Mouse (Mus musculus) kidney, postnatal 10 days (tissue): ENCODE data around the gene Fubp3.
A peak's percentile ranks its signal among the peaks of the same experiment; 100 is the strongest.

Experiments
- DNase-seq: peaks from one replicate; pipeline ENCODE4 v3.0.0; 2021; ENCODE audit warnings: mixed read lengths

The Fubp3 gene

DNA sequence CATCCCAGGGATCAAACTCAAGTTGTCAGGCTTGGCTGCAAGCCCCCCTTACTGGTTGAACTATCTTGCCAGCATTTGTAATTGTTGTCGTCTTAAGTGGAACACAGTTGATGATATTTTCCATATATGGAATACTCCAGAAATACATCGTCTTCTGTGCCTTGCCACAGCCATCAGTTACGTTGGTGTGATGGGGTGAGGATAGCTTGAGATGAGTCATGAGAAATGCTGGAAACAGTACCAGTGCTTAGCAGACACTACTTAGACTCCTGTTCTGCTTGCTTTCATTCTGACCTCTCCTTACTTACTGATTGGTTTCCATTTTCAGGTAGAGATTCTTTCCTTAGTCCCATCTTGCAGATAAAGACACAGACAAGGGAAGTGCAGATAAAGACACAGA is 61.1 kb downstream of the Fubp3 start:
- DNase-seq = no peak

DNA sequence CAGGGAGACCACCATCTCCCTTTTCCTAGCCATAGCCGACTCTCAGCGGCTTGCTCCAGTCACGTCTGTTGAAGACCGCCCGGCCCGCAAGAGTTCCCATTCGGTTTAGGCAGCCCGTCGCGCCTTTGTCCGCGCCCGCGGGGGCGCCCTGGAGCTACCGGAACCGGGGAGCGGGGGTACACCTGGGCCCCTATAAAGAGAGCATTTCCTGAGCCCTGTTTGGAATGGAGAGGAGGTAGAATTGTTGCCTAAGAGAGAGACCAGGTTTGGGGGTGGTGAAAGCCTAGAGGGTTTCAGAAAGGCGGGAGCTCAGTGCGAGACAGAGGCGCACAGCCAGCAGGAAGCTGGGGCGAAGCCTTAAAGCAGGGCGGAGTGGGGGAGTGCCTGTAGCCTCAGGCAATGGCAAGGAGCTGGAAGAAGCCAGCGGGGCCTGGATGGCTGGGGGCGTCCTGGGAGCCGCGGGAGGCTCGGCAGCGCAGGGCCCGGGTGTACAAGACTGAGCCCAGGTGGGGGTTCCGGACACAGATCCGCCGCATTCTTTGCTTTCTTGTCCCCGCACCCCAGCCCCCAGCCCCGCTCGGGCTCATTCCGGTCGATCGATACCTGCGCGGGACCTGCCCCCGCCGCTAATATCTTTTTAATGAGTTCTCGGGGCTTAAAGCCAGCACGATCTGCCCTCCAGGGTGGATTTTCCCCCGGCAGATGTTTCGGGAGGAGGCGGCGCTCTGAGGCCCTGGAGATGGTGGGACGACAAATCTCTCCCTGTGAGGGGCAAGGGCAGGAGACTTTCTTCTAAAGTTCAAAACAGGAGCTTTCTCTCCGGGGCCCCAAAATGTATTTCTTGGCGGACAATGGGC is 63.1 kb downstream of the Fubp3 start:
- no peak for DNase-seq

DNA sequence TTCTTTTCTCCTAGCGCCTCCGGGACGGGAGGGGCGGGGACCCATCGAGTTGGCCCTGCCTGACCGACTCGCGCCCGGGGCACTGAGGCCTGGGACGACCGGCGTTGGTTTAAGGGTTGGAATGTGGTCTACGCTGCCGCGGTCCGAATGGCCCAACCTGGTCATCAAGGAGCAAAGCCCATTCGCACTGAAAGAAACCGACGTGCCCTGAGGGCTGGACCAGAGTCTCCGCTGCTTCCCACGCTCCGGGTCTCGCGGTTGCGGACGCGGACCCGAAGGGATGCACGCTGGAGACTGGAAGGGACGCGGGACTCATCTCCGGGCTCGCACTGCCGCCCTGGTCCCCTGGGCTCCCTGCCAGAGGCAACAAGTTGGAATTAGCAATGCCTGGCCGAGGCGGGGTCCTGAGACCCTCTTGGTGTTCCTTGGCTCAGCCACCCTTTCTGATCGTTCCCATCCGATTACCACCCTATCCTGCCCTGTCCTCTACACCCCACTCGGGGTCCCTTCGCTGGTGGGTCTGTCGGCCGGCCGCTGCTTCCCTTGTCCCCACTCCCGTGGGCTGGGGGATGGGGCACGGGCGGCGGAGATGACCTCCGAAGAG is 63.8 kb downstream of the Fubp3 start:
- DNase-seq = no peak

DNA sequence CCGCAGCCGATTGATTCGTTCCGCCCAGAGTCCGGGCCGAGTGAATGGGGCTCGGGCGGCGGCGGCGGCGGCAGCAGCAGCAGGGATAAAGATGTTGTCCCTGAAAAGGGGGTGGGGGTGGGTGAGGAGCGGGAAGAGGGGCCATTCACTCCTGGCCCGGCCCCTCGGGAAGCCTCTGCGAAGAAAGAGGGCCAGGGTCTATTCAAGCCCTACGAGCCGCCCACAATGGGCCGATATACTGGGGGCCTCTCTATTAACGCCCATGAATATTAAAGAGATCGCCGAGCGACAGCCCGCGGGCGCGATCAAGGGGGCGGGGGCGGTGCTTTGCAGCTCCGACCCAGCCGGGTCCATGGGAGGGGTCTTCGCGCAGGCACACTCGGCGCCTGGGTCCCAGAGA is 64.3 kb downstream of the Fubp3 start:
- no peak for DNase-seq

DNA sequence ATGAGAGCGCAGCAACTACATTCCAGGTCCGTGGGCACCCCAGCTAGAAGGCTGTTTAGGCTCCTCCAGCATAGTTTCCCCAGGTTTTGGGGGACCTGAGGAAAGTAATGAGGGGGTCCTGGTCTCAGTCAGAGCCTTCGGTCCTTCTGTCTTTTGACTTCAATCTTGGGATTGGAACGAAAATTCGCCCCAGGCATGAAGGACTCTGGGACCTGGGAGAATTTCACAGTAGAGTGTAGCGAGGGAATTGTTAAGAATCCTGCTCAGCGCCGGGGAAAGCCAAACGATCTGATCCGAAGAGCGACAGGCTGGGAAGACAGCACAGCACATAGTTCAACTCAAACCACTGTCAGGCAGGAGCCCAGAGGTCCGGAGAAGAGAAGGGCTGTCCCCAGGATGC is 64.9 kb downstream of the Fubp3 start:
- DNase-seq = no peak

DNA sequence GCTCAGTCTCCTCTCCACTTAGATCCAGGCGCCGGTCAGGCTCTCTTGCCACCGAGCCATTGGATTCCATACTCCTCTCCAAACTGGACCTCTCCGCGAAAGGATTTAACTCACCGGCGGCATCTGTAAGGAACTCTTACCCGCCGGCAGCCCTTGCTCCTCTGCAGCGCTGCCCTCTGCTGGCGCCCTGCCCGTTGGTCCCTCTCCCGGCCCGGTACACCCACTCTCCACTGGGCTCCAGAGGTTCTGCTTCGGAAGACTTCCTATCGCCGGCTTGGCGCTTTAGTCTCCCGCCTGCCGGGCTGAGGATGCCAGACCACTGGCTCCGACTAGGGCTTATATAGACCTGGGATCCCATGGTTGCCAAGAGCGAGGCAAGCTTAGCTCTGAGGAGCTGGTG is 65.4 kb downstream of the Fubp3 start:
- peak; percentile 73 for DNase-seq

DNA sequence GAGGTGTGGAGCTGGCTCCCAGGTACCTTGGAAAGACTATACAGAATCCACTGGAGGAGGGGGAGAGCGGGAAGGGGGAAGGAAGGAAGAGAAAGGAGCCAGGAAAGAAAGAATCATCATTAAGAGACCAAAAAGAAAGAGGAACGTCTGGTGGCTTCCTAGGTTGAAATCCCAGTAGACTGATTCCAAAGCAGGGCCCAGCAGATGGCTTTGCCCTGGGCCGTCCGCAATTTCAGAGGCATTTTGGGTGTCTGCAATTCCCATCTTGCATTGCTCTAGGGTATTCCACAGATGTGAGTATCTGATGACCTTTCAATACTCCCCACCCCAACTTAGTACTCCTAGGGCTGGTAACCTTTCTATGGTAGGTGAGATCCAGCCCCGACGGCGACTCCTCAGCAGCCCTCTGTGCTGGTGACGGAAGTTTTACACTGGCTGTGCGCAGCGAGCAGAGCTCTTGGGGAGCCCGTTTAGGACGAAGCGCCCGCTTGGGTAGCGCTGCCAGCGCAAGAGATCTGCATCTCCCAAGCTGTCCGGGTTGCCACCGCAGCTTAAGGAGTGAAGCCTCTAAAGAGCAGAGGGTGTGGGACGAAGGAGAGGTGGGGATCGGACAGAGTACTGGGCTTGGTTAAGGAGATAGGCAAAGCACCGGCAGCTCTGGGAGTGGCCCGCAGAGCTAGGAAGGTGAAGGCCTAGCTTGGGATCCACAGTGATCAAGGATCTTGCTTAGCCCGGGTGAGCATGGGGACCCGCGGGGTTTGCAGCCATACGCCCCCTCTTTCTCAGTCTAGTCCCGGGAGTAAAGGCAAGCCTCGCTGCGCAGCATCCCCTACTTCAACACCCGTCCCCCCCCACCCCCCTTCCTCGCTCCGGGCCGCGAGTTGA is 66.4 kb downstream of the Fubp3 start:
- DNase-seq = no peak

DNA sequence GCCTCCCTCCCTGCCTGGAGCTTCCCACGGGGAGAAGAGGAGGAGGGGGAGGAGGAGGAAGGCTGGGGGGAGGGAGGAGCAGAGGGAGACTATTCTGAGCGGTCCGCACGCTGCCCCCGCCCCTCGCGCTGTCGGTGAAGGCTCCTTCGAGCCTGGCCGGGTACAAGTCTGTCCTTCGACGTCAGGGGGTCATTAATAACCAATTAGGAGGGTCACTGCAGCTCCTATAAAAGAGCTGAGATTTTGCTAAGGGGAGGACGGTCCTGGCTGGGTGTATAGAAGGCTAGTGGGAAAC is 67.0 kb downstream of the Fubp3 start:
- no peak for DNase-seq

DNA sequence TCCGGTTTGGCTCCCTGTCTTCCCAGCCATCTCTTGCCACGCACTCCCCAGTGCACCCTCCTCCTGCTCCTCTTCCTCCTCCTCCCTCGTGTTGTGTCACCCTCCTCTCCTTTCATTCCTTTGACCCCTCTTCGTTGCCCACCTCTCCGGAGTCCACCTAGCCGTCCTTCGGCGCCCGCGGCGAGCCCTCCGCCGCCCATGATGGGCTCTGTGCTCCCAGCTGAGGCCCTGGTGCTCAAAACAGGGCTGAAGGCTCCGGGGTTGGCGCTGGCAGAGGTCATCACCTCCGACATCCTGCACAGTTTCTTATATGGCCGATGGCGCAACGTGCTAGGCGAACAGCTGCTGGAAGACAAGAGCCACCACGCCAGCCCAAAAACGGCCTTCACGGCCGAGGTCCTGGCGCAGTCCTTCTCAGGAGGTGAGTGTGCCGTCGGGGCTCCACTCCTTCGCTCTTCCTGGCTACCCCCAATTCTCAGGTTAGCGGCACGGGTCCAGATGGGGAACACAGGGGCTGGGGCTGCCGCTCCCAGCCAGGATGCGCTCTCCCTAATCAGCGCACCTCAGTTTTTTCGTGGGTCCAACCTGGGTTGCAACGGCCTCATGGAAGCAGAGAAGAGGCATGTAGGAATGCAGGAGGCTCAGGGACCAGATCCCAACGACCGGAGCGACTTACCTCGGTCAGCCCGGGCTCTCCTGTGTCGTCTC is 67.6 kb downstream of the Fubp3 start, which contains the start of gene Prdm12:
Prdm12 (plus strand) TSS at position 137 of the 708 bp plus-strand sequence.
- DNase-seq = no peak

DNA sequence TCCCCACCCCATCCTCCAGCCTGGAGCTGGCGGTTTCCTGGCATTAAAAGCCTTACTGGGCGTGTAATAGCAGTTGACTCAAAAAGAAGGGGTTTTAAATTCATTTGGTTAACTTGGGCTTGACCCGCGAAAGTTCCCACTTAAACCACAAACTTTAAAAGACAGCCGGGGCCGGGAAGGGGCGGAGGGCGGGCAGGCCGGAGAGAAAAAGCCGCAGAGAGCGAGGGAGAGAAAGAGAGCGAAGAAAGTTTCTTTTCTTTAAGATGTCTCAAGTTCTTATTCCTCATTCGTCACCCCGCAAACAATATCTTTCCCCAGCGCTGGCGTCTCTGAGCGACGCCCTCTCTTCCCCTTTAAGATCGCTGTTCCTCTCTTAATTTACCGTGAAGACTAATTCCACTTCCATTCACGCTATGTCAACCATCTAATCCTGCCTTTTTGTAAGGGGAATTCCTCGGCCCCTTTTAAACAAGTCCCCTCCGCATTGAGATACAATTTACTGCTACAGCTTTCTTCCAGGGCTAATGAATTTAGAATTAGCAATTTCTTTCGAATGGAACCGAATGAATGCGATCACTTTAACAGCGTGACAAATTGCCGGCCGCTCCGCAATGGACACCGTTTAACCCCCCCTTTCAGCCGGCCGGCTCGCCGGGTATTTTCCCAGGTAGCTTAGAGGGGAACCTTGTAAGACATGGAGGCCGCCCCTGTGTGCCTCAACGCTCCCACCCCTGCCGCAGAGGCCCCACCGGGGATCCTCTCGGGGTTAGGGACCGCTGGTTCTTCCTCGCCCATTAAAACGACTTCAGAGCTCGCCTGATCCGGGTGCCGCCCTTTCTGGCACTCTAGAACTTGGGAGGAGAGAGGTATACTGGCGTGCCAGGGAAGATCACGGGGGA is 68.4 kb downstream of the Fubp3 start:
- no peak for DNase-seq

DNA sequence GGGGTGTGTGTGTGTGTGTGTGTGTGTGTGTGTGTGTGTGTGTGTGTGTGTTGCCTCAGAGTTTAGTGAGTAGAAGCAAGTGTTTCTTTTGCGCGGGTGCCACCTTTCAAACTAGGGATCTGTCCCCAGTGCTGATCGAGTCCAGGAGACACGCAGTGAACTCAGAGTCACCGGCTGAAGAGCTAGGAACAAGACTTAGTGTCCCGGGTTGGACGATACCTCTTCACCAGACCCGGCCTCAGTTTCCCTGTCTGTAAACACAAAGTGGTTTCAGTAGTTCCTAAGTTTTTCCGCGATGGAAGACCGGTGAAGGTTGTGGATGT is 69.0 kb downstream of the Fubp3 start:
- no peak for DNase-seq

DNA sequence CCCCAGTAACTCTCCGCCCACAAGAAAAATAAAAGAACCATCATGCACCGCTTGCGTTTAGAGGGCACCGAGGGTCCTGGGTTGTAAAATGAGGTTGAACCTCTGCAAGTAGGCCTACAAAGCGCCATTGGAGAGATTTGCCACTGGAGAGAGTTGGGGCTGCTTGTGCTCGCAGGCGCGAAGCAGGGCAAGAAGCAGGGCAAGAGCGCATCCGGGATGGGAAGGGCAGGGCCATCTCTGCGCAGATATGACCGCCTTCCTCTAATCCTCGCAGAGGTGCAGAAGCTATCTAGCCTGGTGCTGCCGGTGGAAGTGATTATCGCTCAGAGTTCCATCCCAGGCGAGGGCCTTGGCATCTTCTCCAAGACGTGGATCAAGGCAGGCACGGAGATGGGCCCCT is 69.5 kb downstream of the Fubp3 start:
- no peak for DNase-seq

DNA sequence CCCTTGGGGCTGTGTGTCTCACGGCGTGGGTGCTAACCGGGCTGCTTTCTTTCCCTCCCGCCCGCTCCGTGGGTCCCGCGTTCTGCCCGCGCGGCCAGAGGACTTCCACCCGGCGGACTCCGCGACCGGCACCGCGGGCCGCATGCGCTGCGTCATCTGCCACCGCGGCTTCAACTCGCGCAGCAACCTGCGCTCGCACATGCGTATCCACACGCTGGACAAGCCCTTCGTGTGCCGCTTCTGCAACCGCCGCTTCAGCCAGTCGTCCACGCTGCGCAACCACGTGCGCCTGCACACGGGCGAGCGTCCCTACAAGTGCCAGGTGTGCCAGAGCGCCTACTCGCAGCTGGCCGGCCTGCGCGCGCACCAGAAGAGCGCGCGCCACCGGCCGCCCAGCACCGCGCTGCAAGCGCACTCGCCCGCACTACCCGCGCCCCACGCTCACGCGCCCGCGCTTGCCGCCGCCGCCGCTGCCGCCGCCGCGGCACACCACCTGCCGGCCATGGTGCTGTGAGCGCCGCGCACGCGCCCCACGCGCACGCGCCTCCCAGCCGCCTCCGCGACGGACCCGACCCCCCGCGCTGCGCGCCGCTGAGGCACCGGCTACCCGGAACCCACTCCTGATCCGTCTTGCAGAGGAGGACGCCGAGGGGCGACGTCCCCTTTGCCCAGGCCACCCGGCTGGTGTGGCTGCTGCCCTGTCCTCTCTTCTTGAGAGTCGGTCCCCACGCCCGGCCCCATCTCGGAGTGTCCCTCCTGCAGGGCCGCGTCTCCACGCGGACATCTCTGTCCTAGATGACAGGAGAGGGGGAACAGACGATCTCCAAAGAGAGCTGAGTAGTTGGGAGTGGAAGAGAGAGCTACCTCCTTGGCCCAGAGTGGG is 81.8 kb downstream of the Fubp3 start:
- DNase-seq = peak; percentile 31

DNA sequence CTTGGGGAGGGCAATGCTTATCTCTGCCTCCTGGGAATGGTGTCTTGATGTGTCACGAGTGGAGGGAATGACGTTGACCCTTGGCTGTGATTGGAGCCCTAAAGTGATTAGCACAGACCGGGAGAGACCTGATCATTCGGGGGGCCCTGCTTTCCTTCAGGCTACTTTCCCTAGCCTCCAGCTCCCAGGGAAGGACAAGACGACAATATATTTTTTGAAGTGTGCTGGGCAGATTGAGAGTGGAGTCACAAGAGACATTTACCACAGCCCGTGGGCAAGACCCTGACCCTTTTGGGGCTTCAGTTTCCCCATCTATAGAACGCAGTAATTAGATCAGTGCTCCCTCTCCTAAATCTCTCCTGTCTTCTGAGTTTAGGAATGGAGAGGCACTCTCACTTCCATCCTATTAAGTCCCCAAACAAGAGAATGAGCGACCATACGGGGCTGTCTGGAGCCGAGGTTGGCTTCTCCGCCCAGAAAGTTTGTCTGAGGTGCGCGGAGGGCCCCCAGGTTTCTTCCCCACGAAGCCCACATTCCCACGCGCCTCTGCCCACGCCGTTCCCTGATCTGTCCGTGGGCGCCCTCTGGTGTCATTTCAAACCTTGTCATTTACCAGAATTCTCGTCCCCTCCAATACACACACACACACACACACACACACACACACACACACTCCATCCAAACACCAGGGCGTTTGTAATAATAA is 82.6 kb downstream of the Fubp3 start:
- peak; percentile 75 for DNase-seq

DNA sequence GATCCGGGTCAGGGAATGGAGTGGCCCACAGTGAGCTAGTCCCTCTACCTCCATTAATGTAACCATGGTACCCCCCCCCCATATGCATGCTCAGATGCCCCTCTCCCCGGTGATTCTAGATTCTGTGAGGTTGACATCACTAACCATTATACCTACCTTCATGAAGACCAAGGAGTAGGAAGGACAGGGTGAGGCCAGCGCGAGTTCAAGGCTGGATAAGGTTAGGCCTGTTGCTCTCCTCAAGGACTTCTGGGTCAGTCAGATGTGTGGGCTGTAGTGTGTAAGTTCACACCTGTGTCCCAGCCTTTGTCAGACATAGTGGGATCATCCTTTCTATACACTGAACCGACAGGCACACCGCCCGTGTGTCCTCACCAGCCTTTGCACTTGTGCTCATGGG is 83.9 kb downstream of the Fubp3 start:
- no peak for DNase-seq

DNA sequence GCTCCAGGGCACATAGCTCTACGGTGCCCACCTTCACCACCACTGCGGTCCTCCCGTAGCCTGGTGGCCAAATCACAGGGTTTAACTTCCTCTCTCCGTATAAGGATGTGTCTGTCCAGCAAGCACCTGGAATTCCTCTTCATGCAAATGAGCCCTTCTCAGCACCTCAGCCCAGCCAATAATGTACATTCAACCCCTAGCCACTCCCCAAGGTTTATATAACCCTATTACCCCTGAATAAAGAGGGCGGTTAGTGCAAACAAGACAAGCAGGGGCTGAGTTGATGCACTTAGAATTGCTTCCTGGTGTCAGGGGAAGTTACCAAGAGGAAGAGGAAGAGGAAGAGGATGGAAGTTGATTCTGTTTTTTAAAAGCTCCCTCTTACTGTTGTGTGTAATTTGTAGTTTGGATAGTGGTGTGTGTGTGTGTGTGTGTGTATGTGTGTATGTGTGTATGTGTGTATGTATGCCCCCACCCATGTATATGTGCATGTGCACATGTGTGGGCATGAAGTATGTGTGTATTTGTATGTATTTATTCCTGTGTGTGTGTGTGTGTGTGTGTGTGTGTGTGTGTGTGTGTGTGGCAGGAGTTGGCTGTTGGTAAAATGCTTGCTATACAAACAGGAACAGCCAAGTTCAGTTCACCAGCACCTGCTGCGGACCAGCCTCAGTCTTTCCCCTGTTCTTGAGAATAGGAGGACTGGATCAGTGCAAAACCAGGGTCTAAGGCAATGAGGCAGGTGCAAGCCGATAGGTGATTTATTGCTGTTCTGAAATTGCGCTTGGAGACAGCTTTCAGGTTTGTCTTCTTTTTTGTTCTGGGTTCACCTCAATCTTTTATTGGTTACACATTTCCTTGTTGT is 90.7 kb downstream of the Fubp3 start:
- DNase-seq = no peak

DNA sequence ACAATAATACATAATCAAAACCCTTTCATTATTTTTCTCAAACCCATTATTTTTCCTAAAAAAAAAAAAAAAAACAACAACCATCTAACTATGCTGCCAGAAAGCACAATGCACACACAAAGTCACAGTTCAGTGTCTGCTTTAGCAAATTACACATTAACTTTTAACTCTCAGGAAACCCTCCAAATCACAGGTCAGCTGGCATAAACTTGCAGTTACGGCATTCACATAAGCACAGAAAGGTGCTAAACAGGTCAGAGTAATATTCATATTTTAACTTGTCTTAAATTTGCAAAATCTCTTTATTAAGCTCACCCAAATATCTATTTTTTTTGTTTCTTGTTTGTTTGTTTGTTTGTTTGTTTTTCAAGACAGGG is 91.3 kb downstream of the Fubp3 start:
- no peak for DNase-seq
